Mouse (Mus musculus): Measurements from ENCODE around the gene Atp1a3.

- TF ChIP-seq HCFC1 (IDR thresholded peaks at IDR 0.05; ENCODE audit: borderline replicate concordance, insufficient read depth, low read length) = no peak
- no peak for TF ChIP-seq CHD2 (IDR thresholded peaks at IDR 0.05; ENCODE audit: low read depth, low read length)
- no peak for TF ChIP-seq ZNF384 (IDR thresholded peaks at IDR 0.05; ENCODE audit: low read depth, low read length)
- TF ChIP-seq MAFK (IDR thresholded peaks at IDR 0.05; ENCODE audit: insufficient read depth, low read depth, low read length) = no peak
- no peak for TF ChIP-seq ZC3H11A (IDR thresholded peaks at IDR 0.05; ENCODE audit: borderline replicate concordance, low read depth, low read length)
Observed at GRCm38 (mm10) chr7:25003820-25004388, 1.9 kb downstream of the Atp1a3 start.

Measured in ES-E14 (cell line).